Mouse (Mus musculus) layer of hippocampus, postnatal 10 days (tissue): ENCODE results near the gene Cyp2d22. TPM values are rescaled to one million over a fixed set of nuclear protein-coding genes. Genes with fewer than 3 reads are reported as not detected.
"Not testable (repeated sequence)": the region's sequence is repeated elsewhere in the genome, so short reads cannot be mapped to it uniquely, and the experiment has no call there.

Experiments
- DNase-seq, 2 experiments: peaks; one replicate each; pipeline ENCODE4 v3.0.0; 2021; ENCODE audit warnings: low spot score in 2 of 2
- total RNA-seq, 2 experiments: library from RNA; stranded (reverse); gene quantifications; 2 replicates each; pipeline ENCODE4 v1.2.3; 2021

Gene Cyp2d22
- total RNA-seq, 2 experiments from 2014 or later: 18.8 to 19.5 TPM

- DNase-seq: peak; percentile 61 to 66
Measured at GRCm38 (mm10) chr15:82376393-82377138, 3.5 kb downstream of the Cyp2d22 start.

DNA sequence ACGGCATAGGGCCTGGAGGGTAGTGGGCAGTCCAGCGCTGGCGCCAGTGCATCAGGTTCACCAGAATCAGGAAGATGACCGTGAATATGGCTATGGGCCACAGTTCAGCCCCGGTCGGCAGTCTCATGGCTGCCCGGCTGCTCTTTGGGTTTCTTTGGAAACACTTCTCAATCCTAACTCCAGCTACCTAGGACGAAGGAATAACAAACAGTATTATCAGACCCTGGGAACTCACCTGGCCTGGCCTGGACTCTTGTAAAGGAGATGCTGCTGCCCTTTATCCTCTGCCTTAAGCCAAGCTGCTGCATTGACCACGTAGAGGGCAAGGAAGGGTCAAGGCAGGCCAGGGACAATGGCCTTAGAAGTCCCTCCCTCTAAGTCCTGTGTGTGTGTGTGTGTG lies 4.2 kb downstream of the Cyp2d22 start:
- no peak for DNase-seq

DNA sequence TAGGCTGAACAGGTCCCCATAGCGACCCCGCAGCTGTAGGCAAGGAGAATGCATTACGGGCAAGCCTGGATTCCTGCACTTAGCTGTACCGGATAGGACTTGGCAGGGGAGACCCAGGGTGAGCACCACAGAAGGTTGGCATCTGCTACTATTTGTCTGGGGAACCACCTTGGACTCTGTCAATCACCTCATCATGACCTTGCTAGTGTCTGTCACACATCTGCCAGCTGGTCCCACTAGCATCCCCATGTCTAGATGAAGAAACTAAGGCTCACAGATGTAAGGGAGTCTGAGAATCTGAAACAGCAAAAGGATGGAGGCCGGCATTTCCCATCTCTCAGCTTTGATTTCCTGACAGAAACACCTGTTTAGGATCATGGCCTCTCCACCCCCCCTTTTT lies 5.6 kb downstream of the Cyp2d22 start:
- DNase-seq: no peak

DNA sequence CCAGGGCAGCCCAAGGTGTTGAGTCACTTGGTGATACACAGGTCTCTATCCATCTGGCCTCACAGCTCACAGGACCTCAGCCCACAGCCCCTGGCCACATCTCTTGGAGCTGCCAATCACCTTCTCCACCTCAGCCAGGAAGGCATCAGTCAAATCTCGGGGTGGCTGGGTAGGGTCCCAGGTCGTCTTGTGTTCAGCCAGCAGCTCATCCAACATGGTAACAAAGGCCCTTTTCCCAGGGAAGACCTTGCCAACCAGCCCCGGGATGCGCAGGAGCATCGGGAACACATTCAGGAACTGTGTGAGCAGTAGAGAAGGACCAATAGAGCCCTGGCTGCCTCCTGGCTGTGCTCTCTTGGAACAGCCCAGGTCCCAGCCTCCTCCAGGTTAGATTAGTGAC lies 7.1 kb downstream of the Cyp2d22 start:
- no peak for DNase-seq

DNA sequence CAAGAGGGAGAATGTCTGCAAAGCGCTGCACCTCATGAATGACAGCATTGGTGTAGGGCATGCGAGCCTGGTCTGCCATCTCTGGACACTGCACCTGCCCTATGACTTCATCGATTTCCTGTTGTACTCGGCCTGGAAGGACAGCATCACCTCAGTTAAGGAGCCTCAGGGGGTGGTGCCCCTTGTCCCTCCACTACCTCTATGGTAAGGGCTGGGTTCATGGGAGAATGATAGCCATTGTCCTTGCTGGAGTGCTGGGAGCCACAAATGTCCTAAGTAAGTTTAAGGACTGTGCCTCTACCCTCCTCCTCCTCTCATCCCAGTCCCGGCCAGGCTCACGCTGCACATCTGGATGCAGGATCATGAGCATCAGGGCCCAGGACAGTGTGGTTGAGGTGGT lies 7.6 kb downstream of the Cyp2d22 start:
- no peak for DNase-seq

DNA sequence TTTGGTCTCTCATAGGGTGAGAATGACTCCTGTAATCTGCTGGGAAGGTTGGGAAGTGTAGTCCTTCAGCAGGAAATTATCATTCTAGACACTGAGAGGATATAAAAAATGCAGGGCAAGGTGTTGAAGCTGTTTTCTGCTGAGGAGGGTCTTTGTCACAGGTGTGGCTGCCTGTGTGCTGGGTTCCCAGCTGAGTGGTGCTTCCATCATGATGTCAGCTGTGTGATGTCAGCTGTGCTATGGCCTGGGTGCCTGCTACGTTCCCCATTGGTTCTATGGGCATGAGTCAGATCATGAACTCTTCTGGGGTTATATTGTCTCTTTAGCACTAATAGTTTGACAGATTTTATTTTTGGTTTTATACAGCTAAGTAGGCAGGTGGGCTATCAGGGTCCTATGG lies 11.2 kb downstream of the Cyp2d22 start:
- no peak for DNase-seq

DNA sequence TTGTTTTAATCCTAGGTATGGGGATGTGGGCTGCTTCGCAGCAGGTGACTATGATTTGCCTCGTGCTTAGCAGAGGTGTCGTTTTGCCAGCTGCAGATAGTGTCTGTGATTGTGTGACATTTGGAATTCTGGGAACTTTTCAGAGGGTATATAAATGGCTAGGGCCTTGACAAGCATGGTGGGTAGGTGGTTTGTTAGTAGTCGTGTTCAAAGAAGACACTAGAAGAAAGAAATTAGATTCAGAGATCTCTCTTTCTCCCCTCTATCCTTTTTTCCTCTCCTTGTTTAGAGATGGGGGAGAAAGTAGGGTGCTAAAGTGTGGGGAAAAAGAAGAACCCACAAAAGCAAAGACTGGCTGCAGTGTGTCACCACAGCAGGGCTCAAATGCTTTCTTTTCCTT lies 11.9 kb downstream of the Cyp2d22 start:
- no peak for DNase-seq

DNA sequence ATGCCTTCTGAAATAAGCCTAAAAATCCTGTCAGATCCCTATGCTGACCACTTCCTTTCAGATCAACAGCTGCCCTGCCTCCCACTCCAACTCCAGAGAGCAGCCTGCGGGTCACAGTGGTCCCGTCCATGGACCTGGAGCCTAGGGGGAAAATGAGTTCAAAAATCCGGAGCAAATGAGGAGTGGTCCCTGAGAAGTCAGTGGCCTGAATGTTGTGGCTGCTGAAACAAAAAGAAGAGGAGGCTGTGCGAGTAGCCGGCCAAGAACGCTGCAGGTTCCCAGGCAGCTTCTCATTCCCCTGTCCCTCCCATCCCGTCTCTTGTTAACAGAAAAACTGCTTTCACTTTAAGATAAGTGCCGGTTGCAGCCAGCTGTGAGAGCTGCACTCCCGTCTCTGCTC lies 15.5 kb downstream of the Cyp2d22 start:
- not testable (repeated sequence) for DNase-seq

DNA sequence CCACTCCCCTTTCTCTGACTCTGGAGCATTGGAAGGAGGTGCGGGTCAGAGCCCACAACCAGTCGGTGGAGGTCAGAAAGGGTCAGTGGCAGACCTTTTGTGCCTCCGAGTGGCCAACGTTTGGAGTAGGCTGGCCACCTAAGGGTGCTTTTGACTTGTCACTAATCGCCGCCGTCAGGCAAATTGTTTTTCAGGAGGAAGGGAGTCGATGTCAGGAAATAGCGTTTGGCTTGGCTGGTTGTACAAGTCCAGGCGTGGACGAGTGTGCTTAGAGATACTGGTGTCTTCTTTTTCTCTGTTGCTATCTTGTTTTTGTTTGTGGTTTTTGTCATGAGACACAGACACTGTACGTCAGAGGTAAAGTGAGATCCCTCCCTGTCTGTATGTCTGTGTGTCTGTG lies 16.3 kb downstream of the Cyp2d22 start:
- DNase-seq: not testable (repeated sequence)

DNA sequence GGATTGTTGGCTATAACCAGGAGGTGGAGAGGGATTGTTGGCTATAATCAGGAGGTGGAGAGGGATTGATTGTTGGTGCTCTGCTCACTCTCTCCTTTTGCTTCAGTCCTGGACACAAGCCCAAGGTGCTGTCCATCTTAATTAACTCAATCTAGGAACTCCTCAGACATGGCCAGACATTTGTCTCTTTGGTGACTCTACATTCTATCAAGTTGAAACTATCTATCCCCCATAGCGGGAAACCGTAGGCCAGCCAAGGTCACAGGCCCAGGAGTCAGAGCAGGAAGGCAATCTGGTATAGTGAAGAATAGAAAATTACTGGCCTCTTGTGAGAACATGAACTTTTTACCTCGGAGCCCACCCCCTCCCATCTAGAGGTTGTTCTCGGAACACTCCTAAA lies 17.8 kb downstream of the Cyp2d22 start:
- peak in 1 of 2 experiments; percentile 6 for DNase-seq

- peak in 1 of 2 experiments; percentile 37 for DNase-seq
Measured at GRCm38 (mm10) chr15:82361459-82362018, 18.5 kb downstream of the Cyp2d22 start.

GRCm38 (mm10) chr15:82358431-82359260 lies 21.4 kb downstream of the Cyp2d22 start:
- DNase-seq: no peak

- peak; percentile 97 to 98 for DNase-seq
Measured at GRCm38 (mm10) chr15:82354126-82354945, 25.7 kb downstream of the Cyp2d22 start, which contains the start of gene Ndufa6. TSS of gene Ndufa6 (minus strand) at chr15:82354322.

DNA sequence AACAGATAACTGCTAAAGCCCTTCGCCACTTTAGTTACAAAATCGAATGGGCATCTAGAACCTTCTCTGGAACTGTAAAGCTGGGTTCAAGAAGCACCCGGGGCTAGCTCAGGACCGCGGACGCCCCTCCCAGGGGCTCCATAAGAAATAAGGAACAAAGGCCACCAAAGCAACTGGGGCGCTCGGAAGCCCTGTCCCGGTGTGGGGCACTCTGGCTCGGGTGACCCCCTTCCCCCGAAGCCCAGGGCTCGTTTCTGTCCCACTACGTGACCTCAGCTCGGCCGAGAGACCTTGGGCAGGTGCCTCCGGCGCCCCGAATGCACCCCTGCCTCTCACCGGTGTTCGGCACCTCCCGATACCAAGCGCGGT lies 26.3 kb downstream of the Cyp2d22 start:
- DNase-seq: no peak

DNA sequence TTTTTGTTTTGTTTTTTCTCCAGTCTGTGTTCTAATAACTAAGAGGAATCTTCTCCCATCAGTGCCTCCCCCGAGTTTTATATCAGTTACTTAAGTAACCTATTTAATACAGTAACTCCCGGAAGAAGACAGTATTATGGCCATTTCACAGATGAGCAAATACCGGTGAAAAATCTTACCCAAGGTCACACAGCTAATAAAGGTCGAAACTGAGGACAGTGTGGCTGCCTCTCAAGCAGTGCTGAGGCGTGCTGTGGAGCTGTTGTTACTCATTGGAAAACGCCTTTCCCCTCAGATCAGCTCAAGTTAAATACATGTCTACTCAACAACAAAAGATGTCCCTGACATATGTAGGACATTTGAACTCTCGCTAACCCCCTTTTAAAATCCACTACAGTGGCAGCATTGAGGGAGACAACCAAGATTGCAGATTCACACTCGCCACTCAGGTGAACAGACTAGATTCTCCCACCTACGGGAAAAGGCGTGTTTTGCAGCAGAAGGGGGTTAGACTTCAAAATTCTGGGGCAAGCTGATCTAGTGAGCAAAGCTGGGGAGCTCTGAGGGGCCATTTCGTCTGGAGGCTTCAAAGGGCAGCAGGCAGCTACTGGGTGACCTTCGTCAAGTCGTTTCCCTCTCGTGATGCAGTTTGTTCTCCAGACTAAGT lies 26.8 kb downstream of the Cyp2d22 start:
- no peak for DNase-seq

DNA sequence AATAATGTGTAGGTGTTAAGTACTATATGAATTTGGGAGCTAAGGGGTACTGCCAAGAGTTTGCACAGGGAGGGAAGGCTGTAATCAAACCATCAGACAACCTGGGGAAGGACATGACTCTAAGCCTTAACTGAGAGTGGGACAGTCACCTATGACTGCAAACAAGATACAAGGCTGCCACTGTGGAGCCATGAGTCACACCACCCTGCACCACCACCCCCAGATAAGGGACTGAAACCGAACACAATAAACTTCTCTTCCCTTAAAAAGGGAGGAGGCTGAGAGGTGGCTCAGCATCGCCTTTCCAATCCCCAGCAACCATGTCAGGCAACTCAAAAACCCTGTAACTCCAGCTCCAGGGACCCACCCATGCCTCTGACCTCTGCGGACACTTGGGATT lies 28.6 kb downstream of the Cyp2d22 start:
- no peak for DNase-seq

DNA sequence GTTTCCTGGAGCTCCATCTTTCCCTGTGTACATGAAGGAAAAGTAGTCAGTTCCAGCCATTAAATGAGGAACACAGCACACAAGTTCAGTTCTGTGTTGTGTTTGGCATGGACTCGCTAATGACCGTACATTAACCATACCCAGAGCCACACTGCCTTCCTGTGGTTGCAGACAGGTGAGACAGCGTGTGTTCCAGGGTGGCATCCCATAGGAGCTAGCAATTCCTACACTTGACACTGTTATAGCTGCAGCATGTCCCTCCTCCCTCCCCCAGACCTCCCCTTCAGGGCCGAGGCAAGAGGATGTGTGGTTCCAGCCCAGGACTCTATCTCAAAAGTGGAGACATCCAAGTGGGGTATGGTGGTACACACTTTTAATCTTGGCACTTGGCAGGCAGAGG lies 29.7 kb downstream of the Cyp2d22 start:
- no peak for DNase-seq

DNA sequence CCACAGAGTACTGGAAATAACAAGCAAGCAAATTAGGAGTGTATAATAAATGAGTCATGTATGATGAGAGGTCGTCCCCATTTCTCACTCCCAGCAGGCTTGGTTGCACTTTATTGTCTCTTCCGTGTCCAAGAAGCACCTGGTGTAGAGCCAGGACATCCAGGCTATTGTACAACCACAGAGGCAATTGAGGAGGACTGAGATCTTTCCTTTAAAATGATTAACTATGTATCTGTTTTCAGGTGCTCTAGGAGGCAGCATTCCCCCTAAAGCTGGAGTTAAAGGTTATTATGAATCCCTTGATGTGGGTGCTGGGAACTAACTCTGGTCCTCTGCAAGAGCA lies 31.1 kb downstream of the Cyp2d22 start:
- DNase-seq: no peak

- DNase-seq: no peak
Measured at GRCm38 (mm10) chr15:82348258-82348998, 31.6 kb downstream of the Cyp2d22 start.

GRCm38 (mm10) chr15:82347852-82348251 lies 32.2 kb downstream of the Cyp2d22 start:
- no peak for DNase-seq
